Mouse (Mus musculus): ENCODE results near the gene Khnyn. TPM values are rescaled to one million over a fixed set of nuclear protein-coding genes. Genes with fewer than 3 reads are reported as not detected.
A peak's percentile ranks its signal among the peaks of the same experiment; 100 is the strongest.

Khnyn gene
- total and polyA plus RNA-seq, 3 experiments = 12.3 to 18.2 (median 14.6) TPM

DNA sequence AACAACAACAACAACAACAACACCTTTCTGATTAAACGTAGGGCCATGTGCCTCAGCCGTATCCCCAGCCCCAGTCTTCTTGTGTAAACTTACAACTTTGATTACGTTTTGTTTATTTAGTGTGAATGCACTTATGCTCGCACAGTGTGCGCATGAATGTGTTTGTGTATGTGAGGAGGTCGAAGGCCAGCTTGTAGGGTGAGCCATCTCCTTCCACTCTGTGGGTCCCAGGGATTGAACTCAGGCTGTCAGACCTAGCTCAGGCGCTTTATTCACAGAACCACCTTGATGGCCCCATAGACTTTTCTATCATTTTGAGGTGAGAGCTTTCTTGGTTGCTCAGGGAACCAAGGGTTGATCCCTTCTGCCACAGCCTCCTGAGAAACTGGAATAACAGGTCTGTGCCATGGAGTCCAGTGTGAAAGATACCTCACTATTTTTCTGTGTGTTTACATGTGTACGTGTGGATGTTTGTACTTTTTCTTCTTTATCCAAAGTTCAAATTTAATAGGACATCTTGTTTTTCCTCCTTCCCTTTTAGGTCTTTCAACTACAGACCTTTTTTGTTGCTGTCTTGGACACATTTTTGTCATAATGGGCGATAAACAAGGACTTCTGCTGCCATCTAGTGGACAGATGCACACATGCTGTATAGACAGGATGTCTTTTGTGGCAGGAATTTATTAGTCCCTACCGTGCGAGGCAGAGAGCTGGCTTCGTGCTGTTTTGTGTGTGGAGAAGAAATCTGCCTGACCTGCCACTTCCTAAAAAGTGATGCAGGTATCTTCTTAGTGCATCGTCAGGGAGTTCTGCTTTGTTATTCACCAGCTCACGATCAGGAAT lies 33.7 kb downstream of the Khnyn start:
- peak; percentile 60 for DNase-seq

DNA sequence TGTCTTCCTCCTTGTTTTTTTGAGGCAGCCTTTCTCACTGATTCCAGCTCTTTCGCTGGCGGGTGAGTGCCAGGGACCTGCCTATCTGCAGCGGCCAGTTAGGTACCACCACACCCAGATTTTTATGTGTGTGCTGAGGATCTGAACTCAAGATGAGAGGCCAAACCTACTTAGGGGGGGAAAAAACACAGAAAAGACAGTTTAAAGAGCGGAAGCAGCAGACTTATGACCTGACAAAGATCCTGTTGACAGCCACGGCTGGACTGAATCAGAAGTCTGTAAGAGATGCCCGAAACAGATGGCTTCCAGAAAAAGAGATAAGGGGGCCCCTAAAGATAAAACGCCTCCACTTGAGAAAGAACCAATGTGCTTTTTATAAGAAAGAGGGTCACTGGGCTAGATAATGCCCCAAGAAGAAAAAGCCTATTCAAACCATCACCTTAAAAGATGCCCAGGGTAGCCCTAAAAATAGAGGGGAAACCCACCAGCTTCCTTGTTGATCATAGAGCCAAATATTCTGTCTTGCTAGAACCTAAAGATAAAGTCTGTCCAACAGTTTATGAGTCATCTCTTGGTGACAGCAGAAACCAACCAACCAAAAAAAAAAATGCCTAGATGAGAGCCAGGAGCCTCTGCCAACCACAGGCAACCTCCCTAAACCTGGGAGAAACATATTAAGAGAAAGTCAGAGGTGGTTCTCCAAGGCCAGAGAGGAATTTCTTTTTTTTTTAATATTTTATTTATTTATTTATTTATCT lies 37.9 kb downstream of the Khnyn start:
- no peak for DNase-seq

DNA sequence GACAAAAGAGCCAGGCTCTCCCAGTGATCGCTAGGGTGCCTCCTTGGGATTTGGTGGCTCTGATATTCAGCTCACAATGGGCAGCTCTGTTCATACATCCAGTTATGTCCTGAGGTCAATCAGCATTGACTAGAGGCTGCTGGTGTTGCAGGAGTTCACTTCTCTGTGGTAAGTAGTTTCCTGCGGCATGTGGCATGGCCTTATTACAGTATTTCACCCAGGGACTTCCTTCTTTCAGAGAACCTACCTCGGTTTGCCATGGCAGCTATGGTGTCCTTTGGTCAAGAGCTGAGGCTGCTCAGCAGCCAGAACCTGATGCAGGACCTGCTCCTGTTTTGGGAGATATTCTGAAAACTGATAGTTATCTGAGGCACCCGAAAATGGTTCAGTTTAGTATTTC lies 42.1 kb downstream of the Khnyn start:
- no peak for DNase-seq

DNA sequence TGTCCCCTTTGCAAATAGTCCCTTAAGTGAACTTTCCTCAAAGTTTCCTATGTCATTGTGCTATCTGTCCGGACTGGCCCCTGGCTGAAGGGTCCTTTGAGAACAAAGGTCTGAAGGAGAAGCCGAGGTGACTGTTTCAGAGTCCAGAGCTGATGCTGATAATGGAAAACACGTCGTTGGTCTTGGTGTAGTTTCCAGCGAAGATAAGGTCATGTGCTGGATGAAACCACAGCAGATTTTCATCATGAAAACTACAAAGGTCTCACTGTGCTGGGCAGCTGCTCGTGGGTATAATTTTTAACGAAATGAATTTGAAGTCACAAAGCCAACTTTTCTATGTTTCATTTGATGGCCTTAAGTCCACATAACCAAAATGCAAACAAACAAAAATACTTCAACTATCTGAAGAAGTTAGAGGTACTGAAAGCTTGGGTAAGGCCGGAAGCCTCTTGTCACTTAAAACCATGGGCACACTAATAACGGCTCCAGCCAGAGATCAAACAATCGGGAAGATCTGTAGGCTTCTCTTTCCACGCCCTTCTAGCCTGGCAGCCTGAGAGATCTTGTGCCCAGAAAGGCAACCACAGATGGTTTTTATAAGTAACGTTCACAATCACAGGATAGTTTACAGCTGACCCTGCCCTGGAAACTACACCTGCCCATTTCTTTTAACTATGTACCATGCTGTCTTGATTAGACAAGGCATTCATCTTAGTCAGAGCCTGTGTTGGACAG lies 44.7 kb downstream of the Khnyn start:
- DNase-seq = no peak

DNA sequence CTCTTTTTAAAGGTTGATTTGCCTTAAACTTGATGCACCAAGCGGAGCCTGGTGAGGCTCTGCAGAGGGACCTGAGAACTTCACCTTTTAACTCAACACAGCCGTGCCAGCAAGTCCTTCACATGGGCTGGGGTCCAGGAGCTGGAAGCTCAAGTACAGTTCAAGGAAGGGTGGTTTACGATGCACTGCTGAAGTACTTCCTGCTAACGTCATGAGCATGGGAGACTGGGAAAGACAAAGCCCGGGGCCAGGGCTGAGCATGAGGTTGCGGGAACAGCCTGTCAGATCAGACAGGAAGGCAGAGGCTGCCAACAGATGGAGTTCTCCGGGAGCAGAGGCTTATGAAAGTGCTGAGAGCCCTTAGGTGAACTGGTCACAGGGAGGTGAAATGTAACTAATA lies 48.8 kb downstream of the Khnyn start:
- DNase-seq = peak; percentile 7

DNA sequence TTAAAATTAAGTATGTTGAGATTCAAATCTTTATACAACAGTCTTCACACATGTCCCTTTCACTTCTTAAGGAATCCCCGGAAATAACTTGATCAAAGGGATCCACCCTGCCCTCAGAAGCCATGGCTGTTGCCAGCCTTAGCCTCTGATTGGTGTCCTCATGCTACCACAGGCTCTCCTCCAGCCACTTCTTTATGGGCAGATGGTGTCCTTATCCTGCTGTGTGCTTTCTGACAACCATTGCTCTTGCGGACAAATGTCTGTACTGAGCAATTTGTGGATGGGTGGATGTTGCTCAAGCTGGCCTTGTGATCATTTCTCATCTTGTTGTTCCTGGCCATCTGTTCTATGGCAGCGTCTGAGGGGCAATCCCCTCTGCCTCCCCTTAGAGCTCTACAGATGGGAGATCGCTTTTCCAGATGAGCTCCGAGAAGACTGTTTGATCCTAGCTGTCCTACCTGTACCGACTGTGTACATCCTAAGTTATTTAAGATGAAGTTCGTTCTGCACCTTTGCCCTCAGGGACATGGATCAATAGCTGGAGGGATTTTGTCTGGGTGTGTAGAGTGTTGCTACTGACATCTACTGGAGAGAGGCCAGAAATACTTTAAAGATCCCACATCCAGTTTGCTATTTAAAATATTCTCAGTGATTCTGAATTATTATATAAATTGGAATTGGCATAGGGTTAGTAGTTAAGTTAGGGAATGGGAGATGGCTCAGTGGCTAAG lies 55.5 kb downstream of the Khnyn start:
- no peak for DNase-seq

DNA sequence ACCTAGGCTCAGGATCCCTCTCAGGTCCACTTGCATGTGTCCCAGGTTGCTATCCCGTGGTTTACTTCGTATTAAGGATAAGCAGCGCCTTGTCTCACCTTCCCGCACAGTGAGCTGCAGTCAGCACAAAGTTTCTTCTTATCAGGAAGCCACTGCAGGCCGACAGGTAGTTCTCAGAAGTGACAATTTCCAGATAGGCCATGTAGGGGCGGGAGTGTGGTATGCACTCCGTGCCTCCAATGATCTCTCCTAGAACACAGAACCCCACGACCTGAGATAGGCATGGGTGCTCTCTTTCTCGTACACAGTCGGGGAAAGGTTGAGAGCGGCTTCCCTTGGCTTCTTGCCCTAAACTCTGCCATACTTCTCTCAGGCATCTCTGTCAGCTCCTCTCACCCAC lies 58.9 kb downstream of the Khnyn start:
- no peak for DNase-seq

DNA sequence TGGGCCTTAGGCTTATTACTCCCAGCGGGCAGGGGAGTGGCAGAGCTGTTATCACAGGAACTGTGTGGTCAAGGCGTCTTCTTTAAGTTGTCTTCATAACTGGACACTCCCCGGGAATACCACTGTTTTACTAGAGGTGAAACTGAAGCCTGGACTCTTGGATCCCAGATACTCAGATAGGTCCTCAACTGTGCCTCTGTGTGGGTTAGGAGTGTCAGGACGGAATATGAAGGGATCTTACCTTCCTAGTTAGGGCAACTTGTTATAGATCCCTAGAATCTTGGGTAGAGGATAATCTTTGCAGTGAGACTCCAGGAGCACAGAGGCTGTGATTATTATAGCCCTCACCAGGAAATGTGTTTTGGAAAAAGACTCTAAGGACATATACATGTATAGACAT lies 59.8 kb downstream of the Khnyn start, which contains the start of gene Cma1:
Cma1 (minus strand) TSS at position 101 of the 400 bp plus-strand sequence.
- no peak for DNase-seq

DNA sequence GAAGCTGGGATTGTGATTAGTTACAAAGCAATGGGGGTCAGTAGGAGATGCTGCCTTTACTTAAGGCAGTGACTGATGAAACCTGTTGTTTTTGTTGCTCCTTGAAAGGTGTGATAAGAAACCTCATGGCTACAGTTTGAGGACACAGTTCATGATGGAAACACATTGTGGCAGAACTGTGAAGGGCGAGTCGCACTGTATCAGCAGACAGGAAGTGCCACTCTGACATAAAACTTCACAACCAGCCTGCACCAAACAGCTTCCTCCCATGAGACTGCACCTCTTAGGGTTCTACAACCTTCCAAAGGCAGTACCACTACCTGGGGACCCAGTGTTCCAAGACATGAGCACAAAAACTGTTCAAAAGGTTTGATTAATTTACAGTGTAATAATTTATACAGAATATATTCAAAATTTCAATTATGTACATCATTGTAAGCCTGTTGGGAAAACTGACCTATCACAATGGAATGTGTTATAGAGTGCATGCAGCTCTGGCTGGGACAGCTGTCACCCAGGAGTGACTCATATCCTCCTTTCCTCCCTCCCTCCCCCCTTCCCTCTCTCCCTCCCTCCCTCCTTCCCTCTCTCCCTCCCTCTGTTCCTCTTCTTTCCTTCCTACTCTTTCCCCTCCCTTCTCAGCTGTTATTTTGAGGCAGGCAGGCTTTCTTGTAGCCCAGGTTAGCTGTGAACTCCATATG lies 61.7 kb downstream of the Khnyn start:
- no peak for DNase-seq

Other genes with a start within 250 kb of the Khnyn start
Only the 30 nearest of the 31 such genes appear.
- 1 to 10 TPM in 1 of 2 experiments, not detected in 1; 3.9 TPM for gene Gm49378, start 247.1 kb upstream of the Khnyn start, total RNA-seq (2021)
- gene Gm49378, start 247.1 kb upstream of the Khnyn start, polyA plus RNA-seq (2012; rRNA removed) = 30.0 and 40.2 TPM in 2 replicates
- gene Tm9sf1, start 241.1 kb upstream of the Khnyn start, total RNA-seq (2021) = 10 to 100 TPM; 76.7 to 86.1 TPM
- gene Tm9sf1, start 241.1 kb upstream of the Khnyn start, polyA plus RNA-seq (2012; rRNA removed) = 128 and 151 TPM in 2 replicates
- 1 to 10 TPM; 1.2 to 1.5 TPM for gene Tssk4, start 234.8 kb upstream of the Khnyn start, total RNA-seq (2021)
- gene Tssk4, start 234.8 kb upstream of the Khnyn start, polyA plus RNA-seq (2012; rRNA removed) = 0.52 and 0.59 TPM in 2 replicates
- gene Mdp1, start 224.4 kb upstream of the Khnyn start, total RNA-seq (2021) = 10 to 100 TPM; 57.9 to 58.2 TPM
- gene Mdp1, start 224.4 kb upstream of the Khnyn start, polyA plus RNA-seq (2012; rRNA removed) = 13.8 and 17.9 TPM in 2 replicates
- gene Gmpr2, start 213.0 kb upstream of the Khnyn start, total RNA-seq (2021) = 10 to 100 TPM; 23.1 to 28.5 TPM
- 10.0 and 12.4 TPM in 2 replicates for gene Gmpr2, start 213.0 kb upstream of the Khnyn start, polyA plus RNA-seq (2012; rRNA removed)
- 100 to 1,000 TPM; 352 to 392 TPM for gene Nedd8, start 212.8 kb upstream of the Khnyn start, total RNA-seq (2021)
- gene Nedd8, start 212.8 kb upstream of the Khnyn start, polyA plus RNA-seq (2012; rRNA removed) = 214 and 281 TPM in 2 replicates
- gene Tinf2, start 203.1 kb upstream of the Khnyn start, total RNA-seq (2021) = 10 to 100 TPM; 29.6 to 35.8 TPM
- gene Tinf2, start 203.1 kb upstream of the Khnyn start, polyA plus RNA-seq (2012; rRNA removed) = 10.2 and 11.9 TPM in 2 replicates
- under 1 TPM; 0.23 to 0.45 TPM for gene Tgm1, start 171.0 kb upstream of the Khnyn start, total RNA-seq (2021)
- 0.27 and 0.28 TPM in 2 replicates for gene Tgm1, start 171.0 kb upstream of the Khnyn start, polyA plus RNA-seq (2012; rRNA removed)
- 10 to 100 TPM; 20.2 to 20.4 TPM for gene Rabggta, start 162.7 kb upstream of the Khnyn start, total RNA-seq (2021)
- gene Rabggta, start 162.7 kb upstream of the Khnyn start, polyA plus RNA-seq (2012; rRNA removed) = 39.5 and 44.7 TPM in 2 replicates
- gene Dhrs1, start 139.3 kb upstream of the Khnyn start, total RNA-seq (2021) = 10 to 100 TPM; 70.7 to 93.5 TPM
- 49.6 and 68.1 TPM in 2 replicates for gene Dhrs1, start 139.3 kb upstream of the Khnyn start, polyA plus RNA-seq (2012; rRNA removed)
- 10 to 100 TPM; 17.6 to 17.7 TPM for gene Nop9, start 139.3 kb upstream of the Khnyn start, total RNA-seq (2021)
- gene Nop9, start 139.3 kb upstream of the Khnyn start, polyA plus RNA-seq (2012; rRNA removed) = 9.2 and 9.9 TPM in 2 replicates
- gene Cideb, start 126.5 kb upstream of the Khnyn start, total RNA-seq (2021) = 1 to 10 TPM; 1.2 to 1.7 TPM
- gene Cideb, start 126.5 kb upstream of the Khnyn start, polyA plus RNA-seq (2012; rRNA removed) = 0.70 and 0.74 TPM in 2 replicates
- gene Ltb4r2, start 123.5 kb upstream of the Khnyn start, total RNA-seq (2021) = under 1 TPM in 1 of 2 experiments, not detected in 1; 0.14 TPM
- 0.39 TPM in 1 of 2 replicates, not detected in the other for gene Ltb4r2, start 123.5 kb upstream of the Khnyn start, polyA plus RNA-seq (2012; rRNA removed)
- gene Ltb4r1, start 119.0 kb upstream of the Khnyn start, total RNA-seq (2021) = under 1 TPM in 1 of 2 experiments, not detected in 1; 0.76 TPM
- 1.4 and 1.7 TPM in 2 replicates for gene Ltb4r1, start 119.0 kb upstream of the Khnyn start, polyA plus RNA-seq (2012; rRNA removed)
- gene Adcy4, start 100.9 kb upstream of the Khnyn start, total RNA-seq (2021) = 10 to 100 TPM in 1 of 2 experiments, 1 to 10 TPM in 1; 9.8 to 12.5 TPM
- gene Adcy4, start 100.9 kb upstream of the Khnyn start, polyA plus RNA-seq (2012; rRNA removed) = 17.1 and 21.0 TPM in 2 replicates
- 1 to 10 TPM; 3.3 to 3.7 TPM for gene Ripk3, start 96.1 kb upstream of the Khnyn start, total RNA-seq (2021)
- 6.2 and 6.4 TPM in 2 replicates for gene Ripk3, start 96.1 kb upstream of the Khnyn start, polyA plus RNA-seq (2012; rRNA removed)
- gene Nfatc4, start 61.8 kb upstream of the Khnyn start, total RNA-seq (2021) = 10 to 100 TPM; 17.9 to 21.9 TPM
- 50.5 and 58.1 TPM in 2 replicates for gene Nfatc4, start 61.8 kb upstream of the Khnyn start, polyA plus RNA-seq (2012; rRNA removed)
- 10 to 100 TPM in 1 of 2 experiments, 1 to 10 TPM in 1; 7.2 to 16.1 TPM for gene Nynrin, start 30.9 kb upstream of the Khnyn start, total RNA-seq (2021)
- gene Nynrin, start 30.9 kb upstream of the Khnyn start, polyA plus RNA-seq (2012; rRNA removed) = 5.1 and 5.3 TPM in 2 replicates
- gene Cbln3, start 555 bp upstream of the Khnyn start, total RNA-seq (2021) = under 1 TPM in 1 of 2 experiments, not detected in 1; 0.20 TPM
- 0.03 and 0.25 TPM in 2 replicates for gene Cbln3, start 555 bp upstream of the Khnyn start, polyA plus RNA-seq (2012; rRNA removed)
- gene Sdr39u1, start 15.3 kb downstream of the Khnyn start, total RNA-seq (2021) = 10 to 100 TPM; 81.0 to 92.5 TPM
- gene Sdr39u1, start 15.3 kb downstream of the Khnyn start, polyA plus RNA-seq (2012; rRNA removed) = 45.9 and 52.8 TPM in 2 replicates
- 1 to 10 TPM; 2.3 TPM for gene Cma1, start 59.7 kb downstream of the Khnyn start, total RNA-seq (2021)
- gene Cma1, start 59.7 kb downstream of the Khnyn start, polyA plus RNA-seq (2012; rRNA removed) = 0.85 and 1.1 TPM in 2 replicates
- gene Cma2, start 66.0 kb downstream of the Khnyn start, total RNA-seq (2021) = under 1 TPM in 1 of 2 experiments, not detected in 1; 0.35 TPM
- gene Cma2, start 66.0 kb downstream of the Khnyn start, polyA plus RNA-seq (2012; rRNA removed) = not detected in 2 replicates
- gene Mcpt1, start 133.0 kb downstream of the Khnyn start, total RNA-seq (2021) = not detected
- gene Mcpt1, start 133.0 kb downstream of the Khnyn start, polyA plus RNA-seq (2012; rRNA removed) = not detected in 2 replicates
- gene Mcpt9, start 145.5 kb downstream of the Khnyn start, total RNA-seq (2021) = not detected
- not detected in 2 replicates for gene Mcpt9, start 145.5 kb downstream of the Khnyn start, polyA plus RNA-seq (2012; rRNA removed)
- gene Mcpt2, start 157.1 kb downstream of the Khnyn start, total RNA-seq (2021) = not detected
- gene Mcpt2, start 157.1 kb downstream of the Khnyn start, polyA plus RNA-seq (2012; rRNA removed) = 0.09 TPM in 1 of 2 replicates, not detected in the other
- 1 to 10 TPM; 1.1 to 1.6 TPM for gene Mcpt4, start 177.4 kb downstream of the Khnyn start, total RNA-seq (2021)
- 1.00 and 1.3 TPM in 2 replicates for gene Mcpt4, start 177.4 kb downstream of the Khnyn start, polyA plus RNA-seq (2012; rRNA removed)
- gene Mcpt8, start 200.3 kb downstream of the Khnyn start, total RNA-seq (2021) = not detected
- not detected in 2 replicates for gene Mcpt8, start 200.3 kb downstream of the Khnyn start, polyA plus RNA-seq (2012; rRNA removed)
- gene Ctsg, start 217.6 kb downstream of the Khnyn start, total RNA-seq (2021) = not detected
- not detected in 2 replicates for gene Ctsg, start 217.6 kb downstream of the Khnyn start, polyA plus RNA-seq (2012; rRNA removed)
- not detected for gene Gzme, start 235.7 kb downstream of the Khnyn start, total RNA-seq (2021)
- gene Gzme, start 235.7 kb downstream of the Khnyn start, polyA plus RNA-seq (2012; rRNA removed) = not detected in 2 replicates
- not detected for gene Gzmd, start 247.7 kb downstream of the Khnyn start, total RNA-seq (2021)
- gene Gzmd, start 247.7 kb downstream of the Khnyn start, polyA plus RNA-seq (2012; rRNA removed) = not detected in 2 replicates